Mouse (Mus musculus): ENCODE measurements at regions not wholly inside any gene's neighbourhood (a gene's known extent, or its start where the extent isn't known, plus 50 kb on each side); places are given as distances from the start of the nearest gene placed in this dataset.

DNA sequence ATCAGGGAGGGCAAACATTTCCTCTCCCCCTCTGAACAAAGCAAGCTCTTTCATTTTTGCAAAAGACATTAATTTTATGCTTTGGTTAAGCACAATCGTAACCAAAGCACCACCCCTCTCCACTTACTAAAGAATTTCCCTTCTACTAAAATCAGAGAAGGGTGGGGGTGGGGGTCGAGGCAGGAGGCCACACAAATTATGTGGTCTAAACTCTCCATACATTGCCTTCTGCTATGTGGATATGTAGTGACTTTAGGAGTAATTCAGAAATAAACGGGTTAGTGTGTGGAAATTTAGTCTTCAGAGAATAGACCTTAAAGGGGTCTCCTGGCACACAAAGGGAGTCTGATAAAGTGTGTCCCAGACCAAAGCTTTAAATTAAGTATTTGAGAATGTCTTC is 204.1 kb upstream of the Sfrp2 start:
- no peak; the same call in 1 of the 2 replicates for ATAC-seq (replicated peaks; ENCODE audit: low FRiP score)
- WGBS: 33% methylated on average over 3 of the region's 3 CpGs

DNA sequence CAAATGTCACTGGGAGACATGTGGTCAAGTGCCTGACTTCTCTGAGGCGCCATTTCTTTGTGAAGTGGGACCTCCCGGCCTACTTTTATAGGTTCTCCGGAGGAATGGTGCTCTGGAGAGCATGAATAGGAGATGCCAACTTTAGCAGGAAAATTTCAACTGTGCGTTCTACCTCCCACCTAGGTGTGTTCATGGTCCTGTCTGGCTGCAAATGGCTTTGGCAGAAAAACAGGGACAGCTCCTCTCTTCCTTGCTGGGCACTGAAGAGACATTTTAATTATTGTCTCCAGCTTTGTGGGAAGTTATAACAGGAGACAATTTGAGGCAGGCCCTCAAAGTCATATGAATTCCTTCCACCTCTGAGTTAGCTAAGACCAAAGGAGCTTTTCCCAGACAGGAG is 190.6 kb upstream of the Sfrp2 start:
- no peaks in the 10 kb centered on the region for H3K36me3 ChIP-seq
- WGBS: 93% methylated on average over 4 of the region's 4 CpGs
- H3K4me2 ChIP-seq: no peak overlapping the region
- H3K4me1 ChIP-seq: no peaks in the 10 kb centered on the region
- H3K9ac ChIP-seq: no peak overlapping the region
- no peak for ATAC-seq (replicated peaks; ENCODE audit: low FRiP score)
- no peak overlapping the region for H3K27ac ChIP-seq
- no peaks in the 10 kb centered on the region for H3K9me3 ChIP-seq (replicated peaks)
- no peak overlapping the region for H3K4me3 ChIP-seq (replicated peaks)
- H3K27me3 ChIP-seq: no peaks in the 10 kb centered on the region

More for the DNA sequence above, 204.1 kb upstream of the Sfrp2 start:
- H3K9me3 ChIP-seq (replicated peaks): no peaks in the 10 kb centered on the region
- no peak overlapping the region for H3K4me3 ChIP-seq (replicated peaks)
- H3K4me2 ChIP-seq: no peak overlapping the region
- no peak overlapping the region for H3K9ac ChIP-seq
- H3K27ac ChIP-seq: no peak overlapping the region
- no peaks in the 10 kb centered on the region for H3K36me3 ChIP-seq
- peaks cover 9% of the 10 kb centered on the region; the same call in 1 of the 2 replicates for H3K4me1 ChIP-seq
- no peaks in the 10 kb centered on the region for H3K27me3 ChIP-seq

DNA sequence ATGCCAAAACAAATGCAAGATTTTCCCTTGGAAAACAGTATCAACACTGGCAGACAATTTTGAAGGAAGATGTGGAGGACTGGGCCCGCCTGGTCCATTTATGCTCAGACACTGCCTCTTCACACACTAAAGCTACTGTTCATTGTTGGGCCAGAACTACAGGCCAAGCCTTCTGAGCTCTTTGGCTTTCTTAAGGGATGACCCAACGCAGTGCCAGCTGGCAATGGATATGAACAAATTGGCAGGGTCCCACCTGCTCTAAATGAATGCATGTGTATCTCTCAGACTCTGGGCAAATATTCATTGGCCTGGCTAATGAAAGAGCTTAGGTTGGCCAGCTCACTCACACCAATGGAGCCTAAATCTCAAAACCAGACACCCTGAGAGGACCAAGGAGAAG is 190.0 kb upstream of the Sfrp2 start:
- Histone ChIP-seq H3K9ac (no peak overlapping the region), H3K27ac (no peak overlapping the region)
- no peak for ATAC-seq (replicated peaks; ENCODE audit: low FRiP score)

DNA sequence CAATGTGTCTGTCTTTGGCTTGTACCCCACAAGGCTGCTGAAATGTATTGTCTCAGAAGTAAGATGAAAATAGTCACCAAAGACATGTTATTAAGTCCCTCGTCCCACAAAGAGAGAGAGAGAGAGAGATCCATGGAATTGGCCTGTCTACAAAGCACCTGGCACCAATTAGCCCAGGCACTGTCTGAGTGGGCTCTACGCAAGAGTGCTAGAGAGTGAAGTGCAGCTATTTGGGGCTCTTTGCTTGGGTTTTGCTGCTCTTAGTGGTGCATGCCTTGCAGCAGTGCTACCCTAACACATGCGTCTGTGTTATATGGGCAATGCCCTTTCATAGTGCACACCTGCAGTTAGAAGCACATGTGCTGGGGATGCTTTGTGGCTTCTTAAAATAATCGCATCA is 185.4 kb upstream of the Sfrp2 start:
- H3K4me3 ChIP-seq (replicated peaks): no peak overlapping the region
- H3K27me3 ChIP-seq: no peaks in the 10 kb centered on the region
- no peak overlapping the region for H3K27ac ChIP-seq
- WGBS: 78% methylated on average over 4 of the region's 4 CpGs
- no peaks in the 10 kb centered on the region for H3K4me1 ChIP-seq
- H3K9ac ChIP-seq: no peak overlapping the region
- no peaks in the 10 kb centered on the region for H3K36me3 ChIP-seq
- ATAC-seq (replicated peaks; ENCODE audit: low FRiP score): no peak
- H3K9me3 ChIP-seq (replicated peaks): no peaks in the 10 kb centered on the region; the same call in 1 of the 2 replicates
- no peak overlapping the region for H3K4me2 ChIP-seq

More for the DNA sequence above, 190.0 kb upstream of the Sfrp2 start:
- no peak overlapping the region for H3K4me2 ChIP-seq
- no peaks in the 10 kb centered on the region for H3K4me1 ChIP-seq
- no peaks in the 10 kb centered on the region for H3K27me3 ChIP-seq
- 91% methylated on average over 2 of the region's 2 CpGs for WGBS
- no peaks in the 10 kb centered on the region for H3K36me3 ChIP-seq
- H3K4me3 ChIP-seq (replicated peaks): no peak overlapping the region
- no peaks in the 10 kb centered on the region for H3K9me3 ChIP-seq (replicated peaks)

DNA sequence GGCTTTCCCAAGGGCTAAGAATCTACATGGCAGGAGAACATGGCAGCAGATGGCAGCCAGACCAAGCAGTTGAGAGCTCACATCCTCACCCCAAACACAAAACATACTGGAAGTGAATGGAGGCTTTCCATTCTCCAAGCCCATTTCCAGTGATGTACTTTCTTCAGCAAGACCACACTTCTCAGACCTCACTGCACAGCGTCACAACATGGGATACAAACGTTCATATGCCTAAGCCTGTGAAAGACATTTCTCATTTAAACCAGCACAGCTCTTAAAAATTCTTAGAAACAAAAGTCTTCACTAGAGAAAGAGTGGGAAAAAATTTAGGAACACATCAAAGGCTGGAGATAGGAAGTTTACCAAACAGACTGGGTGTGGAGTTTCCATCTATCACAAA is 183.9 kb upstream of the Sfrp2 start:
- Histone ChIP-seq H3K36me3 (no peaks in the 10 kb centered on the region), H3K4me2 (no peak overlapping the region), H3K27ac (no peak overlapping the region), H3K9me3 (replicated peaks) (no peaks in the 10 kb centered on the region; the same call in 1 of the 2 replicates), H3K4me1 (no peaks in the 10 kb centered on the region), H3K4me3 (replicated peaks) (no peak overlapping the region), H3K27me3 (no peaks in the 10 kb centered on the region), H3K9ac (no peak overlapping the region)
- 91% methylated on average over 2 of the region's 2 CpGs for WGBS
- no peak for ATAC-seq (replicated peaks; ENCODE audit: low FRiP score)

DNA sequence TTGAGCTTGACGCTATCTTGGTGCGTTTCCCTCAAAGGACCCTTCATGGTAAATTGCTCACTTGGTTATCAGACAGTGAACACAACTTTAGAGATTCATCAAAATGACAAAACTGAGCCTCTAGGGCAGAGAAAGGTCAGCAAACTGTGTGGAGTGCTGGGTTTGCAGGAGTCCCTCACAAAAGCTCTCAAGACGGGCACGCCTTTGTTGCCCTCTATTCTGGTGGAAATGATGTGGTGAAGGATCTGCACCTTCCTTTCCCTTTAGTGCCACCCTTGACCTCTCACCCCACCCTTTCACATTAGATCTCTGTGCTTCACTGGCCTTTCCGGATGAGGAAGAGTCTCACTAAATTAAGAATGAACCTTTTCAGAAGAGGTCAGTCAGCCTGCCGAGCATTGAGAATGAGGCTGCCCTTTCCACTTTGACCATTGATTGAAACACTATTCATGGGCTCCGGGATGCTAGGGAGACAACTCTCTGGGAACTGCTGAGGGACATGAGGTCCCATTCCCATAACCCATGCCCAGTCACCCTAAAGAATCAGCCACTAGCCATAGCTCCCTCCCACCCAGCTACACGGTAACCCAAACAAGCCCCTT is 182.9 kb upstream of the Sfrp2 start:
- no peaks in the 10 kb centered on the region for H3K4me1 ChIP-seq
- no peaks in the 10 kb centered on the region; the same call in 1 of the 2 replicates for H3K9me3 ChIP-seq (replicated peaks)
- ATAC-seq (replicated peaks; ENCODE audit: low FRiP score): peak; percentile 88
- 38% methylated on average over 8 of the region's 8 CpGs for WGBS
- H3K4me3 ChIP-seq (replicated peaks): no peak overlapping the region
- H3K36me3 ChIP-seq: no peaks in the 10 kb centered on the region
- H3K9ac ChIP-seq: no peak overlapping the region
- H3K4me2 ChIP-seq: no peak overlapping the region
- no peaks in the 10 kb centered on the region for H3K27me3 ChIP-seq
- 0 out of 2 replicates have a peak overlapping the region, but pooled peaks have one; percentile 13 for H3K27ac ChIP-seq

DNA sequence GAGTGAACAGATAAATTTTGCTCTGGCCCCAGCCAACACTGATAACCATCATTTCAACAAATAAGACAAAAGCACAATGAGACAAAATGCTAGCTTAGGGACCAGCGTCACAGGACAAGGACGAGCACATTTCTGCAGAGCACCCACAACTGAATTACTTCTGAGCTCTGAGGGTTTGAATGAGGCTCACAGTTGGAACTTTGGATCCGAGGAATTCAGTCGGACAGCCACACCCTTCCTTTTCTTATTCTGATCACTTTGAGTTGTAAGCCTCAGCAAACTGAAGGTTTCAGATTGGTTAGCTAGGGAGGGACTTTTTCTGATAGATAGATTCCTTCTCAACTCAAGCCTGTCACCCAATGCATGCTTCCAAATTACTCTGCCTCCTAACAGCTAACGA is 180.0 kb upstream of the Sfrp2 start:
- H3K36me3 ChIP-seq: no peaks in the 10 kb centered on the region
- ATAC-seq (replicated peaks; ENCODE audit: low FRiP score): no peak
- WGBS: 81% methylated on average over 5 of the region's 5 CpGs

DNA sequence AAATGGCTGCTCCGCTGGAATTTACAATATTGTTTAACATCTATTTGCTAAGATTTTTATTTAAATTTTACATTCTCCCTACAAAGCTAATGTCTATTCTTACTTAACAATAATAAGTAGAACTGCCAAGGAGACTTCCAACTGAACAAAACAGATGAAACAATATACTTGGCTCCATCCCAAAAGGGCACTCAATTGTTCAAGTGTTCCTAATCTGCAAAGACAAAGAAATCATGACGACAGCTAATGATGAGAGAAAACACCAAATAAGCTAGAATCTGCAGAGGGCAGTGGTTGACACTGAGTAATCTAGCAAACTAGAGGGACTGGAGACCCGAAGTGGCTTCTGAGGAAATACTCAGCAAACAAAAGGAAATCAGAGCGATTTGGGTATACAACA is 179.6 kb upstream of the Sfrp2 start:
- WGBS: 76% methylated on average over 4 of the region's 4 CpGs
- Histone ChIP-seq H3K9me3 (replicated peaks) (no peaks in the 10 kb centered on the region; the same call in 1 of the 2 replicates), H3K27me3 (no peaks in the 10 kb centered on the region), H3K36me3 (no peaks in the 10 kb centered on the region), H3K9ac (no peak overlapping the region), H3K27ac (no peak overlapping the region), H3K4me3 (replicated peaks) (no peak overlapping the region), H3K4me2 (no peak overlapping the region), H3K4me1 (0 out of 2 replicates have a peak, but pooled peaks cover 3% of the 10 kb centered on the region)
- ATAC-seq (replicated peaks; ENCODE audit: low FRiP score): no peak

More for the DNA sequence above, 180.0 kb upstream of the Sfrp2 start:
- Histone ChIP-seq H3K4me3 (replicated peaks) (no peak overlapping the region), H3K27me3 (no peaks in the 10 kb centered on the region), H3K9ac (no peak overlapping the region), H3K27ac (no peak overlapping the region), H3K9me3 (replicated peaks) (no peaks in the 10 kb centered on the region; the same call in 1 of the 2 replicates), H3K4me2 (no peak overlapping the region), H3K4me1 (0 out of 2 replicates have a peak, but pooled peaks cover 3% of the 10 kb centered on the region)

DNA sequence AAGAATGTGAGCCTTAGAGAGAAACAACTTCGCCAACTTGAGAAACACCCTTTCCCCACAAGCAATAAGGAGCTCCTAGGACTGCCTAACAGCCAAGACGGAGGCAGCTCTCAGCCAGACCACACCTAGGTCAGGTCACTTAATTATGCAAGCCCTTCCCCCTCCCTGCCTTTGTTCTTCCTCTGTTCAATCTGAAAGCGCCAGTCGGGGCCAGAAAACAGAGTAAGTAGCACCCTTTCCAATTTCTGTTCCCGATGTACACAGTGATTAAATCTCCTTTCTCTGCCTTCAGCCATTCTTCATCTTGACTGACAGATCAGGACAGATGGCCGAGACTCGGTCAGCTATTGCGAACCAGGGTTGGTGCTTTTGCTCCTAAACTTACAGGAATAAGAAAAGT is 177.0 kb upstream of the Sfrp2 start:
- Histone ChIP-seq H3K4me2 (no peak overlapping the region), H3K9ac (no peak overlapping the region), H3K27ac (no peak overlapping the region), H3K9me3 (replicated peaks) (no peaks in the 10 kb centered on the region; the same call in 1 of the 2 replicates), H3K4me3 (replicated peaks) (no peak overlapping the region), H3K27me3 (no peaks in the 10 kb centered on the region), H3K36me3 (no peaks in the 10 kb centered on the region), H3K4me1 (0 out of 2 replicates have a peak, but pooled peaks cover 3% of the 10 kb centered on the region)
- no peak; the same call in 1 of the 2 replicates for ATAC-seq (replicated peaks; ENCODE audit: low FRiP score)
- WGBS: 36% methylated on average over 8 of the region's 8 CpGs

DNA sequence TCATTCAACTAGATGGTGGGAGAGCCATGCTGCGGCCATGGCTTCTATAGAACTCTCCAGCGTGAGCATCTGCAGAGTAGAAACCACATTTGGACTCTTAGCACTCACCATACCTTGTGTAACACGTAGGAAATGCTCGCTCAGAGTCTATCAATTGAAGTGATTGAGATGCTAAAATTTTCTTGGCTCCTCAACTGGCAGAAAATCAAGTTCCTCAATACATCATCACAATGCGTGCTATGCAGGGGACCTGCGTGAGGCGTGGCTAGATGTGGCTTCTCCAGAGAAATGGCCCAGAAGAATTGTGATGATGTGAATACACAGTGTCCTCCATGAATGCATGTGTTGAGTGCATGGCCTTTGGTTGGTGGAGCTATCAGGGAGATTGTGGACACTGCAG is 174.9 kb upstream of the Sfrp2 start:
- Histone ChIP-seq H3K27ac (no peak overlapping the region), H3K4me3 (replicated peaks) (no peak overlapping the region), H3K36me3 (no peaks in the 10 kb centered on the region), H3K9ac (no peak overlapping the region), H3K4me1 (0 out of 2 replicates have a peak, but pooled peaks cover 3% of the 10 kb centered on the region), H3K27me3 (no peaks in the 10 kb centered on the region), H3K4me2 (no peak overlapping the region), H3K9me3 (replicated peaks) (no peaks in the 10 kb centered on the region)
- WGBS: 96% methylated on average over 7 of the region's 7 CpGs
- ATAC-seq (replicated peaks; ENCODE audit: low FRiP score): no peak

DNA sequence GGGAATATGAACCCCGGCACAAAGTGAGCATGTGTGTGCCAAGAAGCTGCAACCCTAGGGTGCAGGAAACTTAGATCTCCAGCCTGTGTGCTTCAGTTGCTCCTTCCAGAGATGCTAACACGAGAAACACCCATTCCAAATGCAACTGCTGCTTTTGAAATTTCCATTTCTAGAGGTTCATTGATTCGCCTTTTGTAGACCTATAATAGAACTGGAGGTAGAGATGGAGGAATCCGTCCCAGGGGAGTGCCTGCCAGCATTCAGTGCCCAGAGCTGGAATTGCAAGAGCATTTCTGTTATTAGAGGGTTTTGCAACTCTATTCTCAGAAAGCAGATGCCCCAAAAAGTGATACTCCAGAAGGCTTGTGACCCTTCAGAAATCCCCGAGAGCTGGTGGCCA is 172.8 kb upstream of the Sfrp2 start:
- WGBS: 88% methylated on average over 5 of the region's 5 CpGs
- H3K4me2 ChIP-seq: no peak overlapping the region
- H3K27ac ChIP-seq: no peak overlapping the region
- H3K36me3 ChIP-seq: no peaks in the 10 kb centered on the region
- H3K27me3 ChIP-seq: no peaks in the 10 kb centered on the region
- no peak overlapping the region for H3K4me3 ChIP-seq (replicated peaks)
- H3K9ac ChIP-seq: no peak overlapping the region
- no peak for ATAC-seq (replicated peaks; ENCODE audit: low FRiP score)
- no peaks in the 10 kb centered on the region for H3K9me3 ChIP-seq (replicated peaks)
- H3K4me1 ChIP-seq: 0 out of 2 replicates have a peak, but pooled peaks cover 3% of the 10 kb centered on the region

DNA sequence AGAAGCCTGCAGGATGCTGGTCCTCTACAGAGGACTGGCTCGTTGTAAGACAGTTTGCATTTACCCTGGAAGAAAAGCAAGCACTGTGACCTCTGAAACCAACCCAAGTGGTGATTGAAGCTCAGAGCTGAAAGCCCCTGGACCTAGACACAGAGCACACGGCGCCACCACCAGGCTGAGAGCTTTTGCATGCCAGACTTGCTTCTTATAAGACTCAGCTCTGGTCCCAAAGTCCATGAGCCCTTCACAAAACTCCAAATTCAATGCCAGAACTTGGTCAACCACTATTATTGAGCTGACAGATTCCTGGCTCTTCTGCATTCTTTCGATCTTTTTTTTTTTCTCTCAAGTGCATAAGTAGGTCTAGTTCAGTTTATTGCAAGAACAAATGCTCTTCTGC is 164.6 kb upstream of the Sfrp2 start:
- no peaks in the 10 kb centered on the region for H3K27me3 ChIP-seq
- ATAC-seq (replicated peaks; ENCODE audit: low FRiP score): no peak

More for the DNA sequence above, 164.6 kb upstream of the Sfrp2 start:
- H3K9me3 ChIP-seq (replicated peaks): no peaks in the 10 kb centered on the region
- H3K4me1 ChIP-seq: no peaks in the 10 kb centered on the region
- H3K27ac ChIP-seq: no peak overlapping the region
- no peak overlapping the region for H3K4me3 ChIP-seq (replicated peaks)
- H3K4me2 ChIP-seq: no peak overlapping the region
- 77% methylated on average over 4 of the region's 4 CpGs for WGBS
- H3K9ac ChIP-seq: no peak overlapping the region
- H3K36me3 ChIP-seq: no peaks in the 10 kb centered on the region
